Mouse (Mus musculus) hindbrain, embryonic 12.5 days (tissue): Measurements from ENCODE around the gene Them4. TPM values are rescaled to one million over a fixed set of nuclear protein-coding genes. Genes with fewer than 3 reads are reported as not detected.

Experiments
- ATAC-seq: fragments of 200-750 bp; cut with Nextera tagmentation; 2 replicates; pipeline ENCODE4 v1.8.0; 2017; ENCODE audit warnings: moderate TSS enrichment; ENCODE audit not compliant: low FRiP score
- H3K27ac ChIP-seq: fragments of 300-500 bp; sonication (generic); 2 replicates; pipeline ENCODE4 v1.5.1; 2016; ENCODE audit warnings: mild to moderate bottlenecking
- H3K27me3 ChIP-seq: fragments of 300-500 bp; sonication (generic); 2 replicates; pipeline ENCODE4 v1.6.1; 2016; ENCODE audit warnings: mild to moderate bottlenecking
- H3K36me3 ChIP-seq: fragments of 300-500 bp; sonication (generic); 2 replicates; pipeline ENCODE4 v1.6.1; 2016; ENCODE audit warnings: mild to moderate bottlenecking
- H3K4me1 ChIP-seq: fragments of 300-500 bp; sonication (generic); 2 replicates; pipeline ENCODE4 v1.6.1; 2016
- H3K4me2 ChIP-seq: fragments of 300-500 bp; sonication (generic); replicated peaks from 2 replicates; pipeline ENCODE4 v1.6.1; 2016; ENCODE audit warnings: mild to moderate bottlenecking
- H3K4me3 ChIP-seq: fragments of 300-500 bp; sonication (generic); 2 replicates; pipeline ENCODE4 v1.5.1; 2016; ENCODE audit warnings: mild to moderate bottlenecking
- H3K9ac ChIP-seq: fragments of 300-500 bp; sonication (generic); 2 replicates; pipeline ENCODE4 v1.6.1; 2016; ENCODE audit warnings: mild to moderate bottlenecking, moderate library complexity
- H3K9me3 ChIP-seq: fragments of 300-500 bp; sonication (generic); replicated peaks from 2 replicates; pipeline ENCODE4 v1.6.1; 2016; ENCODE audit warnings: mild to moderate bottlenecking
- WGBS: fragments of 180-500 bp; shearing (Covaris S2); methylation state at CpG from one replicate; pipeline ENCODE4 v1.1.7; 2016; 5-methylcytosine and 5-hydroxymethylcytosine counted together
- polyA plus RNA-seq: library from polyadenylated mRNA; unstranded; fragments of >200 nt; fragmentation: Nextera tagmentation; extraction: Ambion mirVana; gene quantifications from 2 replicates; pipeline ENCODE4 v1.2.1, GENCODE M21; 2016

Gene Them4
- polyA plus RNA-seq, 1 experiment from 2014 or later: 16.1 TPM

DNA sequence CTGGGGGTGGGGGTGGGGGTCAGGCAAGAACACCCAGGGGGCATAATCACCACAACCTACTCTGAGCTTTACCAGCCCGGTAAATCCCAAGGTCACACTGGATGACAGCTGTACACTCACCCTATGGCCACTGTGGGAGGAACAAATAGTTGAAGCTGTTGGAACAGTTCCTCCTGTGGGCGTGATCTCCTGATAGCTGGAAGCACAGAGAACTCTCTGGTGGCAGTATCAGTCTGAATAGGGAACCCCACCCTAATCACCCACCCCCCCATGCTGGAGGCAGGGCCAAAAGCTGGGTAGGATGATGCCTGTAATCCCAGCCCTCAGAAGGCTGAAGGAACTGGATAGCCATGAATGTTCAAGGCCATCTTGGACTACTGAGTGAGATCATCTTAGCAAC, 59.8 kb downstream of the Them4 start:
- no peak overlapping the region for H3K4me2 ChIP-seq
- H3K27ac ChIP-seq: no peak overlapping the region
- no peak overlapping the region for H3K9ac ChIP-seq
- peaks cover 34% of the 10 kb centered on the region for H3K27me3 ChIP-seq
- ATAC-seq: no peak
- no peaks in the 10 kb centered on the region for H3K36me3 ChIP-seq
- peaks cover 23% of the 10 kb centered on the region for H3K4me1 ChIP-seq
- H3K9me3 ChIP-seq: no peaks in the 10 kb centered on the region
- WGBS: 63% methylated on average over 2 of the region's 2 CpGs
- H3K4me3 ChIP-seq: no peak overlapping the region

DNA sequence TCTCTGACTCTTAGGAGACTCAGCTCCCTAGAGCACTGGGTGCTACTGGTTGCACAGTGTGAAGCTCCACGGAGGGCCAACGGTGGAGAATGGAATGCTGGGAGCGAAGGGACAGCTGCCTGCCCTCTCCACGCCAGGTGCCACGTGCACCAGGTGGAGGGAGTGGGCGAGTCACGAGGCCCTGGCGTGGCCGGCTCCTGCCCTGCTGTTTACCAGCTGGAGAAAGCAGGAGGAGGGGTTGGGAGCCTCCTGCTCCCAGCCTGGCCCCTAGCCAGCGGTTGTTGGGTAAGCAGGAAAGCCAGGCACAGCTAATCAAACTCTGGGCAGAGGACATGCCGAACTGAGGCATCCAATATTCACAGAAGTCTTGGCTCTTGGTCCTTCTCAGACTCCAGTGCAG, 61.7 kb downstream of the Them4 start:
- 6% methylated on average over 11 of the region's 11 CpGs for WGBS
- Histone ChIP-seq H3K27ac (no peak overlapping the region), H3K9me3 (no peaks in the 10 kb centered on the region), H3K36me3 (no peaks in the 10 kb centered on the region), H3K4me1 (peaks cover 23% of the 10 kb centered on the region), H3K27me3 (peaks cover 18% of the 10 kb centered on the region), H3K4me3 (no peak overlapping the region), H3K9ac (no peak overlapping the region; the same call in 1 of the 2 replicates), H3K4me2 (peak overlapping the region; percentile 37)
- ATAC-seq: no peak

DNA sequence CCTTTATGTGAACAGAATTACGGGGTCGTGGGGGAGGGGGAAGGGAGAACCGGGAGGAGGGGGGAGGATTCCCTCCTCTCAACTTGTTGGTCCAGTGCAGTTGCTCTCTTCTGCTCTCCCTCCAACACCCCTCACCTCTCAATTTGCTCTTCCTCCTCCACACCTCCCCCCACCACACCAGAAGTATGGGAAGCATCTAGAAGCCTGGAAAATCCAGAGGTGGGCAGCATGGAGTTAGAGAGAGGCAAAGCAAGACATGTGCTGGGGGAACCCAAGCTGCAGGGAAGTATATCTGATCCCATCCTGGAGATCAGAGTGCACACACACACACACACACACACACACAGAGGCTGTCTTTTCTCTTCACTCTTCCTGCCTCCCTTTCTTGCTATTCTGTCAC, 62.1 kb downstream of the Them4 start:
- WGBS: 0% methylated on average over 3 of the region's 3 CpGs
- Histone ChIP-seq H3K4me3 (no peak overlapping the region), H3K4me2 (peak overlapping the region; percentile 37)

DNA sequence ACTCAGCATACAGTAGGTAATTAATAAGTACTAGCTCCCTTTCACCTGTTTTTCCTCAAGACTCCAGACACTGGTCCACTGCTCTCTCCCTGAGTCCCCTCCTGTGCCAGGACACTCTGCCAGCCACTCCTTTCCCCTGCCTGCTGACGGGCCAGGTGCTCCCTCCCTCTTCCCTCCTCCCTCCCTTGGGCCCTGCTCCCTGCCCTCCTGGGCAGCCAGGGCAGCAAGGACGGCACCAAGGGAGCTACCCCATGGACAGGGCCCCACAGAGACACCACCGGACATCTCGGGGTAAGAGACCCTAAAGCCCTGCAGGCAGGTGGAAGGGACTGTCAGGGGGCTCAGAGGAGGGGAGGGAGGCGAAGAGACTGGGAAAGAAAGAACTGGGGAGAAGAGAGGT, 62.8 kb downstream of the Them4 start, which contains the start of gene Rorc:
Gene Rorc (plus strand): TSS at position 154 of the 400 bp plus-strand sequence.
- peak within 1 kb of the TSS; percentile 40 for H3K4me2 ChIP-seq
- H3K9me3 ChIP-seq: no peaks in the 10 kb centered on the region
- peaks cover 18% of the 10 kb centered on the region for H3K27me3 ChIP-seq
- 12% methylated on average over 5 of the region's 5 CpGs for WGBS
- no peaks in the 10 kb centered on the region for H3K36me3 ChIP-seq
- H3K4me3 ChIP-seq: peak within 1 kb of the TSS; percentile 11
- ATAC-seq: peak; percentile 6; the same call in 1 of the 2 replicates
- H3K27ac ChIP-seq: no peak within 1 kb of the TSS
- H3K9ac ChIP-seq: peak within 1 kb of the TSS; percentile 39
- peaks cover 26% of the 10 kb centered on the region for H3K4me1 ChIP-seq

More for the DNA sequence above, 62.1 kb downstream of the Them4 start:
- Histone ChIP-seq H3K27ac (no peak overlapping the region), H3K9ac (no peak overlapping the region; the same call in 1 of the 2 replicates), H3K27me3 (peaks cover 18% of the 10 kb centered on the region), H3K36me3 (no peaks in the 10 kb centered on the region), H3K9me3 (no peaks in the 10 kb centered on the region), H3K4me1 (peaks cover 23% of the 10 kb centered on the region)
- ATAC-seq: no peak

DNA sequence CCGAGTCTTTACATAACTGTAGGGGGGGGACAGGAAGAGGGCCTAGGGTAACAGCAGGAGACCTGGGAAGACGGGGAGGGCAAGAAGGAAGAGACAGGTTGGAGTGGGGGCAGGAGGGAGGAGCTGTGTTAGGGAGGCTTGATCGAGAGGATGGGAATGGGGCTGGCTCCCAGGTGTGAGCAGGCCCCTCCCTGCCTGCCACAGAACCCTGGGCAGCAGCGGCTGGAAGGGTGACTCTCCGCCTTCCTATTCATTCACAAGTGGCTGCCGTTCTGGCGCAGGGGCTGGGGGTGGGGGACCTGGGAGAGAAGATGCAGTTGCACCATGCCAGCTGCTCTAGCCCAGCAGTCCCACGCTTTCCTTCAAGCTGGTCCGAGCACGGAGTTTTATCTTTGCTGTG, 63.2 kb downstream of the Them4 start:
- Histone ChIP-seq H3K36me3 (no peaks in the 10 kb centered on the region), H3K4me1 (peaks cover 26% of the 10 kb centered on the region), H3K9ac (peak overlapping the region; percentile 39; the same call in 1 of the 2 replicates), H3K9me3 (no peaks in the 10 kb centered on the region), H3K4me2 (peak overlapping the region; percentile 40), H3K4me3 (peak overlapping the region; percentile 6), H3K27me3 (peaks cover 18% of the 10 kb centered on the region), H3K27ac (no peak overlapping the region)
- WGBS: 2% methylated on average over 10 of the region's 10 CpGs
- peak; percentile 60; the same call in 1 of the 2 replicates for ATAC-seq

DNA sequence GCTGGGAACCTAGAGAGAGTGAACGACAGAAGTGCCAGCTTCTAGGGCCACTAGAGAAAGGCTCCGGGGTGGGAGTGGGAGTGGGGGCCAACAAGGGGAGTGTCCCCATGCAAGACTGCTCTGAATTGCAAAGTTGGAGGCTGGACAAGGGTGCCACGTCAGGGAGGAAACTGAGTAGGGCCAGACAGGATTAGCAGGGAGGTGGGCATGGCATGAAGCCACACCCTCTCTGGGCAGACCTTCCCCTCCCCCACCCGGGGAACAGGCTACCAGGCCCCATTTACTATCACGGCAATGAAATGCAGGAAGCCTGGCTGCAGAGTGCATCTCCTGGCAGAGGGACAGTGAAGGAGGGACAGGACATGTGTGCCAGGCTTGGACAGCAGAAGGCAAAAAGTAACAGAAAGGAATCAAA, 63.7 kb downstream of the Them4 start:
- peaks cover 18% of the 10 kb centered on the region for H3K27me3 ChIP-seq
- no peaks in the 10 kb centered on the region for H3K9me3 ChIP-seq
- H3K9ac ChIP-seq: peak overlapping the region; percentile 39
- ATAC-seq: peak; percentile 55
- peak overlapping the region; percentile 40 for H3K4me2 ChIP-seq
- no peaks in the 10 kb centered on the region for H3K36me3 ChIP-seq
- H3K4me3 ChIP-seq: peak overlapping the region; percentile 6
- no peak overlapping the region for H3K27ac ChIP-seq
- peaks cover 26% of the 10 kb centered on the region for H3K4me1 ChIP-seq
- 0% methylated on average over 5 of the region's 5 CpGs for WGBS

DNA sequence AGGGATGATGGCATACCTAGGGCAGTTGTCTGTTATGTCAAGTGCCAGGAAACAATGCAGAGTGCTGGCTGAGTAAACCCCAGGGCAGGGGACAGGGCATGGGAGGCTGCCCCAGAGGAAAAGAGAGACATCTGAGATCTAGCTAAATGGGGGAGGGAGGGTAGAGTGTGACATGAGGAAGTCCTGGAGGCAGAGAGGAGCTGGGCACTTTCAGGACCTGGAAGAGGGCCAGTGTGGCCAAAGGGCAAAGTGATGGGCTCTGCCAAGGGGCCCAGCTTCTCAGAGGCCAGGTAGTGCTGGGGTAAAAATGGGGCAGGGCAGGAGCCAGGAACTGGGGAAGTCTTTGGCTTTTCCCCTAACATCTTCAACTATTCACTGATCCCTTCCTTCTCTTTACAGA, 64.7 kb downstream of the Them4 start:
- no peak for ATAC-seq
- H3K4me3 ChIP-seq: no peak overlapping the region
- H3K9me3 ChIP-seq: no peaks in the 10 kb centered on the region
- no peak overlapping the region for H3K9ac ChIP-seq
- peaks cover 18% of the 10 kb centered on the region for H3K27me3 ChIP-seq
- no peaks in the 10 kb centered on the region for H3K36me3 ChIP-seq
- no peak overlapping the region for H3K4me2 ChIP-seq
- no peak overlapping the region for H3K27ac ChIP-seq
- peaks cover 26% of the 10 kb centered on the region for H3K4me1 ChIP-seq

DNA sequence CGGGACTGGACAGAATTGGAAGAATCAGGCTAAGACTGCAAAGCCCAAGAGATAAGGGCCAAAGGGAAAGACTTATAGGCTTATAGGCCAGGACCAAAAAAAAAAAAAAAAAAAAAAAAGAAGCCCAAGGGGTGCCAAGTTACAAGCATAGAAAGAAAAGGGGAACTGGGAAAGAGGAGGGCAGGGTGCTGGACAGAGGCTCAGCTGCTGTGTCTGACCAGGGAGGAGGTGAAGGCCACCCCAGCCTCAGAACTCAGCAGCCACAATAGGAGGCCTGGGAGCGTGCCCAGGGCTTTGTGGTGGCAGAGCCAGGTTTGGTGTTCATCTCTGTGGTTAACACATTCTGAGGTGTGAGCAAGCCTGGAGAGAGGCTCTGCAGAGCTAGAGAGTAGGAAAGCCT, 65.3 kb downstream of the Them4 start:
- ATAC-seq: no peak
- H3K36me3 ChIP-seq: no peaks in the 10 kb centered on the region
- H3K4me2 ChIP-seq: no peak overlapping the region
- H3K27ac ChIP-seq: no peak overlapping the region
- H3K4me3 ChIP-seq: no peak overlapping the region
- peaks cover 26% of the 10 kb centered on the region for H3K4me1 ChIP-seq
- WGBS: 71% methylated on average over 2 of the region's 2 CpGs
- H3K9ac ChIP-seq: no peak overlapping the region
- H3K9me3 ChIP-seq: no peaks in the 10 kb centered on the region
- H3K27me3 ChIP-seq: peaks cover 18% of the 10 kb centered on the region

DNA sequence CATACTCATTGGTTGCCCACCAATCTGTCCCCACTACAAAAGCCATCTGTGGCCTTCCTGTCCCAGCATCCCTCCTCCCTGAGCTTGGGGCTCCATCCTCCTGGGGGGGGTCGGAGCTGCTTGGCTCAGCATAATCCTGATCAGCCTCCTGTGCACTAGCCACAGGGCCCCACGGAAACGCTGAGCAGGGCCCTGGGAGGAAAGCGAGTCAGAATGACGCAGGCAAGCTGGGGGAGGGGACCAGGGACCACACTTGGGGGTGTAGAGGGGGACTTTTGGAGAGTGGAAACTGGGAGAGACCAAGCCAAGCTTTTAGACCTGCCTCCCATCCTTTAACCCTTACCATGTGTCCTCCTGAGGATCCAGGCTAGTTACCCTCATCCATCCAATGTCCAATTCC, 66.0 kb downstream of the Them4 start:
- no peak overlapping the region for H3K4me2 ChIP-seq
- no peak overlapping the region for H3K9ac ChIP-seq
- peaks cover 29% of the 10 kb centered on the region for H3K4me1 ChIP-seq
- H3K9me3 ChIP-seq: no peaks in the 10 kb centered on the region
- H3K27ac ChIP-seq: no peak overlapping the region
- H3K27me3 ChIP-seq: peaks cover 18% of the 10 kb centered on the region
- no peak for ATAC-seq
- H3K4me3 ChIP-seq: no peak overlapping the region
- H3K36me3 ChIP-seq: no peaks in the 10 kb centered on the region
- 47% methylated on average over 5 of the region's 5 CpGs for WGBS

DNA sequence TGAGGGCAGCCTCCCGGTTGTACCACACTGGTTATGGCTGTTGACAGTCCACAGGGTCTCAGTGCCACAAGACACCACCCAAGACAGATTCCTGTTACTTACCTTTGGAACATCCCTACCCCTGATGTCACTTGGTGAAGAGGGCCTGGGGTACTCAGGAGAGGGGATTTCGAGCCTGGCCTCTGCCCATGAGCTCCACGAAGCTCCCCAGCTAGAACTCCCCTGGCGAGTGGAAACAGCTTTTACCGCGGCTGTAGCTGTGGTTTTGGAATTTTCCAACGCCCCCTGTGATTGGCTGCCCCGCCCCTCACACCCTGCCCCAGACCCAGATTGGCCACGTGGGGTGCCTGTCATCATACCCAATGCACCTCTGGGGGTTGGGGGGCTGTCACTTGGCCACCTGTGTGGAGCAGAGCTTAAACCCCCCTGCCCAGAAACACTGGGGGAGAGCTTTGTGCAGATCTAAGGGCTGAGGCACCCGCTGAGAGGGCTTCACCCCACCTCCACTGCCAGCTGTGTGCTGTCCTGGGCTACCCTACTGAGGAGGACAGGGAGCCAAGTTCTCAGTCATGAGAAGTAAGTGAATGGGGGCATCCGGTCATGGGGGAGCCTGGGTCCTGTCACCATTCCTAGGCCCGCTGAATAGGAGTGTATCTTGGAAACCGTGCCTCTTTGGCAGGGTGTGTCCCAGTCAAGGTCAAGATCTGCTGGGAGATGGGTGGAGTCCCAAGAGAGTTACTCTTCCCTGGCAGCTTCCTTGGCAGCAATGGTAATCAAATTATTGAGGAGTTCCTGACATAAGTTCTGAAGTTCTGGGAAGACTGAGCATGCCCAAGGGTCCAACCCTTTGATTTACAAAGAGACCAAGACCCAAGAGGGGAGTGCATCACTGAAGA, 67.4 kb downstream of the Them4 start:
- ATAC-seq: no peak
- no peak overlapping the region for H3K4me2 ChIP-seq
- no peak overlapping the region for H3K9ac ChIP-seq
- H3K9me3 ChIP-seq: no peaks in the 10 kb centered on the region
- H3K27me3 ChIP-seq: peaks cover 18% of the 10 kb centered on the region
- peaks cover 20% of the 10 kb centered on the region for H3K4me1 ChIP-seq
- H3K27ac ChIP-seq: no peak overlapping the region
- H3K4me3 ChIP-seq: no peak overlapping the region
- 20% methylated on average over 13 of the region's 13 CpGs for WGBS
- H3K36me3 ChIP-seq: no peaks in the 10 kb centered on the region

DNA sequence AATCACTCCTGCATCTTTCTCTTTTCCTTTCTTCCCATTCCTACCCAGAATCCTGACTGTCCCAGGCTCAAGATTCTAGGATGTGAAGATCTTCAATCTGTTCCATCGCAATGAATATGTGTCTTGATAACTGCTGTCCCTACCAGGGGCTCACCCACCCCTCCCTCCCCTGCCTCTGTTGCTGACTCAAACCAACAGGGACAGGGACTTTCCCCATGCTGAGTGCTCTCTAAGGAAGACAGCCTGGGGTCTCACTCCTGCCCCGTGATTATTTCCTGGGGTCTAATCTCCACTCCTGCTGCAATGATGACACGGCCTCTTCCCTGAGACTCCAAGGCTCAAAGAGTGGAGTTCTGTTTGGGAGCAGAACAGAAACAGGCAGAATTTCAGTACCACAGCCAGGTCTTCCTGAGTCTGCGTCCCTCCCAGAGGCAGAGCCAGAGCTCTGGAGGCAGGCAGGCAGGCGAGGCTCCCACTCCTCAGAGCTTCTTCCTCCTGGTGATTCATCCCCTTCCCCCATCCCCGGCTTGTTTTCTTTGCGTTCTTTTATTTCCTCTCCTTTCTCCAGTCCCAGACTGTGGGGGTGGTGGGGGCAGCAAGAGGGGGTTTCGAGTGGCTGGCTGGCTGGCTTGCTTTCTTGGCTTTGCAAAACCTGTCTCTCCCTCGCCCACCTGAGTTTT, 70.1 kb downstream of the Them4 start:
- no peak for ATAC-seq
- H3K9ac ChIP-seq: no peak overlapping the region
- H3K4me2 ChIP-seq: no peak overlapping the region
- 24% methylated on average over 9 of the region's 9 CpGs for WGBS
- H3K4me3 ChIP-seq: no peak overlapping the region
- H3K27me3 ChIP-seq: no peaks in the 10 kb centered on the region
- H3K27ac ChIP-seq: no peak overlapping the region
- no peaks in the 10 kb centered on the region for H3K36me3 ChIP-seq
- peaks cover 6% of the 10 kb centered on the region; the same call in 1 of the 2 replicates for H3K4me1 ChIP-seq
- no peaks in the 10 kb centered on the region for H3K9me3 ChIP-seq
